In genomic region chr1:129756548-129757240, GRCm38 (mm10) we compare ENCODE assay signal across 24 mouse cellular contexts.
DNase-seq lines count a peak whose midpoint lies in the region; ATAC-seq and TF ChIP-seq lines count a peak whose summit lies in the region.
"Had no signal": no experiment of that assay in that cellular context is flagged by ENCODE, and none has a peak within 500 bp of the region (broad histone marks: within the 10 kb centered on the region; RNA-seq: fewer than 3 reads in every experiment).

No protein-coding gene starts in this region.

- no peaks in the 10 kb centered on the region for H3K4me1 ChIP-seq in hindbrain, embryonic 11.5 days (replicated peaks; ENCODE audit: control insufficient read depth, insufficient read depth, low read length)
- no peaks in the 10 kb centered on the region for H3K4me1 ChIP-seq in hindbrain, embryonic 10.5 days (replicated peaks)
- H3K4me1 ChIP-seq in hindbrain, postnatal 0 days (ENCODE audit: insufficient read depth, low read length) = no peaks in the 10 kb centered on the region
- no peaks in the 10 kb centered on the region for H3K4me1 ChIP-seq in midbrain, postnatal 0 days (ENCODE audit: insufficient read depth, low read length)
- H3K4me1 ChIP-seq: embryonic facial prominence, embryonic 13.5 days; heart, embryonic 15.5 days had no signal

- H3K4me3 ChIP-seq in hindbrain, embryonic 11.5 days (ENCODE audit: low read depth, low read length) = no peak overlapping the region
- H3K4me3 ChIP-seq in hindbrain, embryonic 10.5 days = no peak overlapping the region
- H3K4me3 ChIP-seq in hindbrain, postnatal 0 days (ENCODE audit: low read length) = no peak overlapping the region
- H3K4me3 ChIP-seq in midbrain, postnatal 0 days (ENCODE audit: low read depth, low read length) = no peak overlapping the region
- H3K4me3 ChIP-seq: embryonic facial prominence, embryonic 13.5 days; erythroblast, embryonic 14.5 days; forebrain, embryonic 12.5 days; gastrocnemius, adult 2 months; heart, embryonic 15.5 days; left cerebral cortex, adult 2 months had no signal

- H3K9me3 ChIP-seq in hindbrain, embryonic 11.5 days (ENCODE audit: control insufficient read depth, low read length) = no peaks in the 10 kb centered on the region
- H3K9me3 ChIP-seq in hindbrain, embryonic 10.5 days = no peaks in the 10 kb centered on the region
- no peaks in the 10 kb centered on the region for H3K9me3 ChIP-seq in hindbrain, postnatal 0 days (ENCODE audit: low read length)
- H3K9me3 ChIP-seq in midbrain, postnatal 0 days (ENCODE audit: low read length) = no peaks in the 10 kb centered on the region
- H3K9me3 ChIP-seq: embryonic facial prominence, embryonic 13.5 days; forebrain, embryonic 12.5 days; heart, embryonic 15.5 days had no signal

- TF ChIP-seq CTCF in hindbrain, postnatal 0 days (IDR thresholded peaks at IDR 0.05; ENCODE audit: low read depth) = no peak
- no peak for TF ChIP-seq CTCF in midbrain, postnatal 0 days (IDR thresholded peaks at IDR 0.05)

- H3K4me2 ChIP-seq in hindbrain, embryonic 11.5 days (replicated peaks; ENCODE audit: low read depth, low read length) = no peak overlapping the region
- no peak overlapping the region for H3K4me2 ChIP-seq in hindbrain, postnatal 0 days (ENCODE audit: low read depth, low read length)
- H3K4me2 ChIP-seq in midbrain, postnatal 0 days (ENCODE audit: low read depth, low read length, poor library complexity, severe bottlenecking) = no peak overlapping the region
- H3K4me2 ChIP-seq: embryonic facial prominence, embryonic 13.5 days; forebrain, embryonic 12.5 days; heart, embryonic 15.5 days; lung, embryonic 14.5 days had no signal

- no peak overlapping the region for H3K9ac ChIP-seq in hindbrain, embryonic 11.5 days (ENCODE audit: low read depth, low read length)
- H3K9ac ChIP-seq in hindbrain, postnatal 0 days (replicated peaks; ENCODE audit: low read length) = no peak overlapping the region
- H3K9ac ChIP-seq in midbrain, postnatal 0 days (replicated peaks; ENCODE audit: low read length, poor library complexity, severe bottlenecking) = no peak overlapping the region
- H3K9ac ChIP-seq: embryonic facial prominence, embryonic 13.5 days; forebrain, embryonic 12.5 days; heart, embryonic 15.5 days; liver, embryonic 14.5 days; lung, embryonic 14.5 days had no signal

- no peak overlapping the region for H3K27ac ChIP-seq in hindbrain, embryonic 11.5 days (ENCODE audit: low read depth, low read length)
- no peak overlapping the region for H3K27ac ChIP-seq in hindbrain, embryonic 10.5 days
- no peak overlapping the region for H3K27ac ChIP-seq in hindbrain, postnatal 0 days
- no peak overlapping the region for H3K27ac ChIP-seq in midbrain, postnatal 0 days (ENCODE audit: low read depth, low read length)
- H3K27ac ChIP-seq: embryonic facial prominence, embryonic 13.5 days; forebrain, embryonic 12.5 days; gastrocnemius, adult 2 months; heart, embryonic 15.5 days; left cerebral cortex, adult 2 months; liver, embryonic 14.5 days had no signal

- WGBS in hindbrain, embryonic 11.5 days = 53% methylated on average over 1 of the region's 1 CpGs
- WGBS in hindbrain, embryonic 10.5 days = 87% methylated on average over 1 of the region's 1 CpGs
- WGBS in hindbrain, postnatal 0 days = 40% methylated on average over 1 of the region's 1 CpGs
- WGBS in midbrain, postnatal 0 days = 35% methylated on average over 1 of the region's 1 CpGs

- DNase-seq in hindbrain, embryonic 11.5 days (ENCODE audit: low spot score) = no peak
- DNase-seq in hindbrain, embryonic 10.5 days (ENCODE audit: low spot score) = no peak
- peak; percentile 10 for DNase-seq in brain, adult 2 months (ENCODE audit: low read depth, low spot score)
- peak; percentile 22 for DNase-seq in hindbrain, postnatal 0 days (ENCODE audit: low spot score)
- DNase-seq in midbrain, postnatal 0 days (ENCODE audit: low spot score) = peak; percentile 16
- no peak for DNase-seq in Muller cell, postnatal 12 days (ENCODE audit: inconsistent ontology term)
- no peak for DNase-seq in kidney, postnatal 10 days
- DNase-seq: adrenal gland, postnatal 25 days; cerebellum, adult 18-20 months; cerebellum, postnatal 14 days; gastrocnemius, adult 2 months; heart, postnatal 36 days; kidney, adult 18-20 months; lung, embryonic 14.5 days; thymus, adult 18-20 months; thymus, postnatal 4 days had no signal

- no peaks in the 10 kb centered on the region for H3K36me3 ChIP-seq in hindbrain, embryonic 11.5 days (ENCODE audit: control insufficient read depth, insufficient read depth, low read length)
- H3K36me3 ChIP-seq in hindbrain, embryonic 10.5 days = no peaks in the 10 kb centered on the region
- H3K36me3 ChIP-seq in hindbrain, postnatal 0 days (ENCODE audit: insufficient read depth, low read length) = no peaks in the 10 kb centered on the region
- H3K36me3 ChIP-seq in midbrain, postnatal 0 days (ENCODE audit: insufficient read depth, low read length) = no peaks in the 10 kb centered on the region
- H3K36me3 ChIP-seq: embryonic facial prominence, embryonic 13.5 days; forebrain, embryonic 12.5 days; heart, embryonic 15.5 days had no signal

- H3K27me3 ChIP-seq in hindbrain, embryonic 11.5 days (ENCODE audit: control insufficient read depth, insufficient read depth, low read length) = no peaks in the 10 kb centered on the region
- H3K27me3 ChIP-seq in hindbrain, embryonic 10.5 days (ENCODE audit: insufficient read depth, poor library complexity, severe bottlenecking) = no peaks in the 10 kb centered on the region
- no peaks in the 10 kb centered on the region for H3K27me3 ChIP-seq in hindbrain, postnatal 0 days (ENCODE audit: insufficient read depth, low read length)
- H3K27me3 ChIP-seq in midbrain, postnatal 0 days (ENCODE audit: insufficient read depth, low read length) = no peaks in the 10 kb centered on the region
- H3K27me3 ChIP-seq: embryonic facial prominence, embryonic 13.5 days; forebrain, embryonic 12.5 days; heart, embryonic 15.5 days had no signal

- peak; percentile 19; the same call in 1 of the 2 replicates for ATAC-seq in hindbrain, embryonic 11.5 days (ENCODE audit: low FRiP score)
- no peak for ATAC-seq in hindbrain, postnatal 0 days
- no peak for ATAC-seq in midbrain, postnatal 0 days (ENCODE audit: low FRiP score)
- ATAC-seq: CD4-positive, CD25-positive, alpha-beta regulatory T cell, adult 4 months; inflammation-experienced regulatory T-cells, adult 6 months had no signal

Comparison
In these comparisons a context has a peak if more than half of its experiments do, and no peak if none do; other contexts are left out.
1. DNase-seq: peak in brain, adult 2 months (single experiment), hindbrain, postnatal 0 days (single experiment) and midbrain, postnatal 0 days (single experiment); none in hindbrain, embryonic 11.5 days (single experiment), hindbrain, embryonic 10.5 days (single experiment), Muller cell, postnatal 12 days (single experiment) and kidney, postnatal 10 days (single experiment).